Mouse (Mus musculus) brain, embryonic 14.5 days (tissue): ENCODE data around the gene Chst12.

Experiments used
- CTCF ChIP-seq: fragments of 200-500 bp; IDR thresholded peaks from 2 replicates; pipeline ENCODE4 v1.5.1; 2012; ENCODE audit warnings: inconsistent platforms, mild to moderate bottlenecking, moderate library complexity, borderline replicate concordance; ENCODE audit not compliant: insufficient read depth, insufficient read length; ENCODE audit errors: extremely low read depth
- POLR2A ChIP-seq: fragments of 200-500 bp; IDR thresholded peaks from 2 replicates; pipeline ENCODE4 v1.6.1; 2012; ENCODE audit warnings: mild to moderate bottlenecking, inconsistent platforms, borderline replicate concordance; ENCODE audit not compliant: poor library complexity, insufficient read depth, insufficient read length, severe bottlenecking; ENCODE audit errors: extremely low read depth

GRCm38 (mm10) chr5:140498176-140498575, 7.2 kb upstream of the Chst12 start:
- TF ChIP-seq POLR2A (no peak), CTCF (no peak)
